Mouse (Mus musculus): ENCODE measurements around the gene Kdm4a. TPM values are rescaled to one million over a fixed set of nuclear protein-coding genes. Genes with fewer than 3 reads are reported as not detected.

Kdm4a gene
- polyA plus RNA-seq, 1 experiment from 2014 or later = 7.2 TPM

GRCm38 (mm10) chr4:118149956-118150680 is 29.7 kb downstream of the Kdm4a start:
- WGBS (ENCODE audit: insufficient replicate concordance) = 84% methylated on average over 14 of the region's 14 CpGs
- Histone ChIP-seq H3K9ac (replicated peaks) (no peak overlapping the region), H3K36me3 (replicated peaks; ENCODE audit: insufficient read depth, low read length) (peaks cover 90% of the 10 kb centered on the region), H3K4me2 (ENCODE audit: low read depth, low read length) (no peak overlapping the region), H3K9me3 (ENCODE audit: low read length) (no peaks in the 10 kb centered on the region), H3K27me3 (ENCODE audit: insufficient read depth, low read length) (no peaks in the 10 kb centered on the region), H3K27ac (ENCODE audit: low read depth) (no peak overlapping the region), H3K4me3 (ENCODE audit: low read depth, low read length) (no peak overlapping the region), H3K4me1 (ENCODE audit: insufficient read depth) (no peaks in the 10 kb centered on the region)
- TF ChIP-seq CTCF (IDR thresholded peaks at IDR 0.05; ENCODE audit: low read depth) (no peak), EP300 (IDR thresholded peaks at IDR 0.05; ENCODE audit: low read depth) (no peak)
- ATAC-seq (no peak), DNase-seq (no peak)

GRCm38 (mm10) chr4:118149055-118149576 is 30.7 kb downstream of the Kdm4a start:
- H3K9ac ChIP-seq (replicated peaks) = no peak overlapping the region
- no peaks in the 10 kb centered on the region for H3K9me3 ChIP-seq (ENCODE audit: low read length)
- ATAC-seq (no peak), DNase-seq (no peak)
- H3K4me2 ChIP-seq (ENCODE audit: low read depth, low read length) = no peak overlapping the region
- no peaks in the 10 kb centered on the region for H3K27me3 ChIP-seq (ENCODE audit: insufficient read depth, low read length)
- no peak overlapping the region for H3K4me3 ChIP-seq (ENCODE audit: low read depth, low read length)
- peaks cover 8% of the 10 kb centered on the region for H3K4me1 ChIP-seq (ENCODE audit: insufficient read depth)
- no peak overlapping the region for H3K27ac ChIP-seq (ENCODE audit: low read depth)
- WGBS (ENCODE audit: insufficient replicate concordance) = 82% methylated on average over 10 of the region's 10 CpGs
- TF ChIP-seq CTCF (IDR thresholded peaks at IDR 0.05; ENCODE audit: low read depth) = no peak
- H3K36me3 ChIP-seq (replicated peaks; ENCODE audit: insufficient read depth, low read length) = peaks cover 86% of the 10 kb centered on the region

GRCm38 (mm10) chr4:118148317-118148687 is 31.5 kb downstream of the Kdm4a start:
- WGBS (ENCODE audit: insufficient replicate concordance) = 58% methylated on average over 10 of the region's 10 CpGs
- DNase-seq = no peak
- no peak for ATAC-seq

GRCm38 (mm10) chr4:118147547-118148316 is 32.1 kb downstream of the Kdm4a start:
- Histone ChIP-seq H3K9ac (replicated peaks) (no peak overlapping the region), H3K27ac (ENCODE audit: low read depth) (no peak overlapping the region), H3K4me3 (ENCODE audit: low read depth, low read length) (no peak overlapping the region), H3K36me3 (replicated peaks; ENCODE audit: insufficient read depth, low read length) (peaks cover 84% of the 10 kb centered on the region), H3K4me1 (ENCODE audit: insufficient read depth) (peaks cover 15% of the 10 kb centered on the region), H3K27me3 (ENCODE audit: insufficient read depth, low read length) (no peaks in the 10 kb centered on the region), H3K4me2 (ENCODE audit: low read depth, low read length) (no peak overlapping the region), H3K9me3 (ENCODE audit: low read length) (no peaks in the 10 kb centered on the region)
- TF ChIP-seq CTCF (IDR thresholded peaks at IDR 0.05; ENCODE audit: low read depth) = no peak
- TF ChIP-seq EP300 (IDR thresholded peaks at IDR 0.05; ENCODE audit: low read depth) = no peak
- WGBS (ENCODE audit: insufficient replicate concordance) = 92% methylated on average over 19 of the region's 19 CpGs
- DNase-seq (no peak), ATAC-seq (no peak)

More at GRCm38 (mm10) chr4:118148317-118148687, 31.5 kb downstream of the Kdm4a start:
- H3K4me3 ChIP-seq (ENCODE audit: low read depth, low read length) = no peak overlapping the region
- no peak overlapping the region for H3K4me2 ChIP-seq (ENCODE audit: low read depth, low read length)
- H3K27me3 ChIP-seq (ENCODE audit: insufficient read depth, low read length) = no peaks in the 10 kb centered on the region
- no peaks in the 10 kb centered on the region for H3K9me3 ChIP-seq (ENCODE audit: low read length)
- peaks cover 84% of the 10 kb centered on the region for H3K36me3 ChIP-seq (replicated peaks; ENCODE audit: insufficient read depth, low read length)
- H3K9ac ChIP-seq (replicated peaks) = no peak overlapping the region
- H3K4me1 ChIP-seq (ENCODE audit: insufficient read depth) = peaks cover 15% of the 10 kb centered on the region
- TF ChIP-seq EP300 (IDR thresholded peaks at IDR 0.05; ENCODE audit: low read depth) (no peak), CTCF (IDR thresholded peaks at IDR 0.05; ENCODE audit: low read depth) (no peak)
- H3K27ac ChIP-seq (ENCODE audit: low read depth) = no peak overlapping the region

GRCm38 (mm10) chr4:118147090-118147489 is 32.8 kb downstream of the Kdm4a start:
- Histone ChIP-seq H3K27ac (ENCODE audit: low read depth) (no peak overlapping the region), H3K9me3 (ENCODE audit: low read length) (no peaks in the 10 kb centered on the region), H3K4me2 (ENCODE audit: low read depth, low read length) (no peak overlapping the region), H3K27me3 (ENCODE audit: insufficient read depth, low read length) (no peaks in the 10 kb centered on the region), H3K4me1 (ENCODE audit: insufficient read depth) (peaks cover 15% of the 10 kb centered on the region), H3K36me3 (replicated peaks; ENCODE audit: insufficient read depth, low read length) (peaks cover 83% of the 10 kb centered on the region), H3K9ac (replicated peaks) (no peak overlapping the region), H3K4me3 (ENCODE audit: low read depth, low read length) (no peak overlapping the region)
- no peak for TF ChIP-seq EP300 (IDR thresholded peaks at IDR 0.05; ENCODE audit: low read depth)
- TF ChIP-seq CTCF (IDR thresholded peaks at IDR 0.05; ENCODE audit: low read depth) = no peak
- ATAC-seq = no peak
- 87% methylated on average over 10 of the region's 10 CpGs for WGBS (ENCODE audit: insufficient replicate concordance)
- no peak for DNase-seq

- Histone ChIP-seq H3K9ac (replicated peaks) (no peak overlapping the region), H3K4me1 (ENCODE audit: insufficient read depth) (peaks cover 15% of the 10 kb centered on the region), H3K36me3 (replicated peaks; ENCODE audit: insufficient read depth, low read length) (peaks cover 83% of the 10 kb centered on the region), H3K27me3 (ENCODE audit: insufficient read depth, low read length) (no peaks in the 10 kb centered on the region), H3K4me2 (ENCODE audit: low read depth, low read length) (no peak overlapping the region), H3K27ac (ENCODE audit: low read depth) (peak overlapping the region; percentile 50), H3K4me3 (ENCODE audit: low read depth, low read length) (no peak overlapping the region), H3K9me3 (ENCODE audit: low read length) (no peaks in the 10 kb centered on the region)
- ATAC-seq (peak; percentile 58), DNase-seq (peak; percentile 30)
- TF ChIP-seq CTCF (IDR thresholded peaks at IDR 0.05; ENCODE audit: low read depth) = no peak
- no peak for TF ChIP-seq EP300 (IDR thresholded peaks at IDR 0.05; ENCODE audit: low read depth)
- 52% methylated on average over 9 of the region's 9 CpGs for WGBS (ENCODE audit: insufficient replicate concordance)
Observed at GRCm38 (mm10) chr4:118144324-118144723, 35.5 kb downstream of the Kdm4a start.
